Mouse (Mus musculus): Measurements from ENCODE around the gene Lck. TPM values are rescaled to one million over a fixed set of nuclear protein-coding genes. Genes with fewer than 3 reads are reported as not detected.

Lck gene
- polyA plus RNA-seq, 1 experiment from 2014 or later = 6.3 TPM

DNA sequence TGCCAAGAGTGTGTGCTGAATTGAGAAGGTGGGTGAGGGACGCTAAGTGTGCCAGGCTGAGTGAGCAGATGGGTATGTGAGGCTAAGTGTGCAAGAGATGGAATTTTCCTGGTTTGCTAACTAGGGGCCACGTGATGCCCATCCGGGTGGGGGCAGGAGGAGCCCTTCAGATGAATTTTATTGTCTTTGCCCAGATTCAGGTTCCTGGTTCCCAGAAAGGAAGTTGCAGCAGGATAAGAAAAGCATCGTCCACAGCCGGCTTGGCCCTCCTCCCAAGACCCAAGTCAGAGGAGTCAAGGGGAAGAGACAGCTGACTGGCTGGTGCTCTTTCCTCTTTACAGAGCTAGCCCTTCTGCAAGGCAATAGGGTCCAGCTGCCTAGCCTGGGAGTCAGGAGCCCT lies 5.0 kb upstream of the Lck start, which contains the start of gene Fam167b:
Fam167b (minus strand) TSS at position 84 of the 400 bp plus-strand sequence.
- no peak for DNase-seq (ENCODE audit: low spot score)
- H3K4me3 ChIP-seq = no peak within 1 kb of the TSS
- H3K27me3 ChIP-seq (ENCODE audit: insufficient read depth, poor library complexity, severe bottlenecking) = peaks cover 10% of the 10 kb centered on the region; the same call in 1 of the 2 replicates
- no peaks in the 10 kb centered on the region for H3K36me3 ChIP-seq
- H3K27ac ChIP-seq = peak within 1 kb of the TSS; percentile 43; the same call in 1 of the 2 replicates
- WGBS = 67% methylated on average over 5 of the region's 5 CpGs
- no peaks in the 10 kb centered on the region for H3K9me3 ChIP-seq
- peaks cover 8% of the 10 kb centered on the region for H3K4me1 ChIP-seq

DNA sequence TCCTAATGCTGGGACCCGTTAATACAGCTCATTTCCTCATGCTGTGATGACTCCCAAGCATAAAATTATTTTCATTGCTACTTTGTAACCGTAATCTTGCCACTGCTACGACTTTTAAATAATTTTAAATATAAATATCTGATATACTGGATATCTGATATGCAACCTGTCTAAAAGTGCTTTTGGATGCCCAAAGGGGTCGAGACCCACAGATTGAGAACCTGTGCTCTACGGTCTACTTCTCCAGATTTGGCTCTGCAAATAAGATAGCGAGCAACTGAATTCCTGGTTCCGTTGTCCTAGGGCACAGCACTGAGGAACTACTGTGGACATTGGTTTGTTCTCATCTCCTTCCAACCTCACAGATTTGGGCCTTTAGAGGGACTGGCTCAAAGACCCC lies 4.2 kb upstream of the Lck start:
- H3K27ac ChIP-seq = 0 out of 2 replicates have a peak overlapping the region, but pooled peaks have one; percentile 43
- H3K36me3 ChIP-seq = no peaks in the 10 kb centered on the region
- H3K4me1 ChIP-seq = peaks cover 16% of the 10 kb centered on the region
- no peaks in the 10 kb centered on the region for H3K9me3 ChIP-seq
- no peak overlapping the region for H3K4me3 ChIP-seq
- peaks cover 10% of the 10 kb centered on the region; the same call in 1 of the 2 replicates for H3K27me3 ChIP-seq (ENCODE audit: insufficient read depth, poor library complexity, severe bottlenecking)
- 78% methylated on average over 7 of the region's 7 CpGs for WGBS
- DNase-seq (ENCODE audit: low spot score) = no peak

DNA sequence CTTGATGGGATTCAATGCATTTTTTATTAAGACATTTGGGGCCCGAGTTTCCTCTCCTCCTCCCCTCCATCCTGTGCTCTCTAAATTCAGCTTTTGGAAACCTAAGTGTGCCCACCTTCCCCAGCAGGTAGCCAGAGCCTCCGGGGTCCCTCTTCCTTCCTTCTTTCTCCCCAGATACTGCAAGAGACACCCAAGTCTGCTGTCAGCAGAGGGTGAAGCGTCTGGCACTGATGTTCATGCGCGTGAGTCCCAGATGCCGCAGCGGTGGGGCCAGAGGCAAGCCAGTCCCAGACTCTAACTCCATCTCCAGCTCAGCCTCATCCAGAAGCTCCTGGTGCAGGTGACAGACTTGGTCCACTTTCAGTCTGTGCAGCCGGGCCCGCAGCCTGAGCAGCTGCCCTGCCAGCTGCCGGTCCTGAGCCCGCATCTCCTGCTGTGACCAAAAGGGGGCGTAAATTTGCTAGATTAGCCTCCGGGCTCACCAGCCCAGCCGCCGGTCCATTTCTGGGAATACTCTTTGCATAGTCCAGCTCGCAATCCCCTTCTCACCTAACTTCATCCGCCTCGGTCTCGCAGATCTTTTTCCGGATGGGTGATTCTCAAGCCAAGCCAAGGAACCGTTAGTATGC lies 3.5 kb upstream of the Lck start:
- Histone ChIP-seq H3K27ac (0 out of 2 replicates have a peak overlapping the region, but pooled peaks have one; percentile 4), H3K4me3 (peak overlapping the region; percentile 34), H3K36me3 (no peaks in the 10 kb centered on the region), H3K9me3 (no peaks in the 10 kb centered on the region), H3K4me1 (peaks cover 17% of the 10 kb centered on the region), H3K27me3 (ENCODE audit: insufficient read depth, poor library complexity, severe bottlenecking) (peaks cover 10% of the 10 kb centered on the region; the same call in 1 of the 2 replicates)
- DNase-seq (ENCODE audit: low spot score) = no peak
- WGBS = 31% methylated on average over 21 of the region's 21 CpGs

DNA sequence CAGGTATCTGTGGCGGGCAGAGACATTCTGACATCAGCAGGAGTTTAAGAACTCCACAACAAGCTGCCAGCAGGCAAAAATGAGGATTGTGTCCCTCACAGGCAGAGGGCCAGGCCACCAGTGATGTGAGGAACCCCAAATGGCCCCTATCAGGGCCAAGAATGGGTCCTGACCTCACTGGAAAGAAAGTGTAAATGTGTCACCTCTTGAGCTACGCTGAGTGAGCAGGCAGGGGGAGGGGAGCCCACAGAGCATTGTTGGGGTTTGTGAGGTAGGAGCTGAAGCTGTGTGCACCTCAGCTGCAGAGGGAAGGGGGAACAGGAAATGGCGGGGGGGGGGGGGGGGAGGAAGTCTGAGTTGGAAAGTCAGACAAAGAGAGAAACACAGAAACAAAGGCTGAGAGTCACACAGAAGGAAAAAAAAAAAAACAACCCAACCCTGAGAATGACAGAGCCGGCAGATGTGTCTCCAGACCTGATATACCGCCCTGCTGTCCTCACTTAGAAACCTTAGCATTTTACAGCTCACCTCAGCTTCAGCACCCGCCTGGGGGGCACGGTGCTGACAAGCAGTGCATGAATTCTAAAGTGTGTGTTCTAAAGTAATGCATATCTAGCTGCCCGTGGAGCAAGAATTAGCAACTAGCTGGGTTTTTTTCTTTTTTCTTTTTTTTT lies 1.9 kb upstream of the Lck start:
- H3K36me3 ChIP-seq = no peaks in the 10 kb centered on the region
- DNase-seq (ENCODE audit: low spot score) = no peak
- H3K4me3 ChIP-seq = 0 out of 2 replicates have a peak overlapping the region, but pooled peaks have one; percentile 15
- peaks cover 10% of the 10 kb centered on the region; the same call in 1 of the 2 replicates for H3K27me3 ChIP-seq (ENCODE audit: insufficient read depth, poor library complexity, severe bottlenecking)
- peak overlapping the region; percentile 76 for H3K27ac ChIP-seq
- H3K4me1 ChIP-seq = peaks cover 17% of the 10 kb centered on the region
- H3K9me3 ChIP-seq = no peaks in the 10 kb centered on the region
- WGBS = 35% methylated on average over 7 of the region's 8 CpGs

DNA sequence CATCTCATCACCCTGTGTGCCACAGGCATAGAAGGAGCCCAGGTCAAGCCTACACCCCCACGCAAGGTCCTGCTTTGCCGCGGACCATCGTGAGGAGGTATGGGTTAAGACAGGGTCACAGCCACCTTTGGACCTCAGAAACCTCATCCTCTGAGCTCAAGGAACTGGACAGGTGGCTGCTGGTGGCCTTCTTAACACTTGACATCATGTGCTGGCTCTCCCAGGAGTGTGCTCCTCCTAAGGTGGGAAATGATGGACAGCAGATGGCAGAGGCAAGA lies 409 bp downstream of the Lck start:
- no peak overlapping the region for H3K4me3 ChIP-seq
- H3K36me3 ChIP-seq = no peaks in the 10 kb centered on the region
- no peak for DNase-seq (ENCODE audit: low spot score)
- H3K9me3 ChIP-seq = no peaks in the 10 kb centered on the region
- H3K27ac ChIP-seq = peak overlapping the region; percentile 30; the same call in 1 of the 2 replicates
- WGBS = 91% methylated on average over 4 of the region's 4 CpGs
- H3K27me3 ChIP-seq (ENCODE audit: insufficient read depth, poor library complexity, severe bottlenecking) = peaks cover 6% of the 10 kb centered on the region; the same call in 1 of the 2 replicates
- peaks cover 17% of the 10 kb centered on the region for H3K4me1 ChIP-seq

DNA sequence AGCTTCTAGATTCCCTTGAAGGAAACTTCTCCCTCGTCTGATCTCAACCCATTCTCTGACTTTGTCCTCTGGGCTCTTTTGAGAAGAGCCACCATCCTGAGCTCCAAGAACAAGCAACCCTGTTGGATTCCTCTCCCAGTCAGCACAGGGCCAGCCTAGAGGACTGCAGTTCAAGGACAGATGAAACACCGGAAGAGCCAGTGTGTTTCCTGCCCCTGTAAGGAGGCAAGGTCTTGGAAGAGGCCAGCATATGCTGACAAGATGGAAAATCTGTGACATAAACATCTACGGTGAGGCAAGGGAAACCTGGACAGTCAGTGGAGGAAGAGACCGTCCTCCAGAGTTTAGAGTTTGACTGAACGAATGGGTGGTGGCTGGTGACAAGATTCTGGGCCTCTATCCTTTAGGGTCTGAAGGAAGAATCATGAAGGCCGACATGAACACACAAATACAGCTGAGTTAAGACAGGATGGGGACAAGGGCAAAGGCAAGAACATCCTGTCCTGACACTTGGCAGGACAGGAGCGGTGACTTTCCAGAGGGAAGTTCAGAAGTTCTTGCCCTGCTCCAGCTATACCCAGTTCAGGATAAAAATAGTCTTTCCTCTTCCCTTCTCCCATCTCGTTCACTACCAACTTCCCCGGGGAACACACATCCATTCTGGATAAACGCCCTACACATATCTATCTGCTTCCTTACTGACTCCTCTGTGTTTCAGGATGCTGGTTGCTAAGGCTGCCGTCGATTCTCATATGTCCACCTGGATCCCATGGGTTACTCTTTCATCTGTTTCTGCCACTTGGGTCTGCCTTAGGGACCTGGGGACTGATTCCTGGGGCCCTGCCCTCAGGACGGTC lies 977 bp downstream of the Lck start:
- H3K9me3 ChIP-seq = no peaks in the 10 kb centered on the region
- H3K4me1 ChIP-seq = peaks cover 17% of the 10 kb centered on the region
- DNase-seq (ENCODE audit: low spot score) = no peak
- no peaks in the 10 kb centered on the region for H3K36me3 ChIP-seq
- 0 out of 2 replicates have a peak, but pooled peaks cover 4% of the 10 kb centered on the region for H3K27me3 ChIP-seq (ENCODE audit: insufficient read depth, poor library complexity, severe bottlenecking)
- H3K27ac ChIP-seq = peak overlapping the region; percentile 44
- WGBS = 68% methylated on average over 13 of the region's 13 CpGs
- no peak overlapping the region for H3K4me3 ChIP-seq

DNA sequence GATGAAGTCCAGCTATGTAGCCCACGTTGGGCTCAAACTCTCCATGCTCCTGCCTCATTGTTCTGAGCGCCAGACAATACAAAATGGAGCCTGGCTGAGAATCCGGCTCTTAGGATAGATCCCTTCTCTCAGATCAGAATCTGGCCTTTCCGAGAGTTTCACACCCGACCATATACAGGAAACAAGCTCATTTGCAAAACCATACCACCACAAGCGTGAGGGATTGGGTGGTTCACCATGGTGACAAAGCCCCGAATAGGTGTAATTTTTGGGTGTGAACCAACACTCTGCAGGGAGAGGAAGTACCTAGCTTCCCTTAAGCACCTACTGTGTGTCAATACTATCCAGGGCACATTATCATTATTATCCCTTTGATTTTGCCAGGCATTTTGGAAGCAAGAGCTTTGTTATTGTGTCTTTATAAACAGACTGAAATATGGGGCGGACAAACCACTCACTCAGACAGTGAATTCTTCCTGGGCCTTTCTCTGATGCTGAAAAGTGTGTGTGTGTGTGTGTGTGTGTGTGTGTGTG lies 1.8 kb downstream of the Lck start:
- no peaks in the 10 kb centered on the region for H3K9me3 ChIP-seq
- no peak for DNase-seq (ENCODE audit: low spot score)
- WGBS = 71% methylated on average over 8 of the region's 8 CpGs
- H3K4me1 ChIP-seq = peaks cover 13% of the 10 kb centered on the region
- H3K4me3 ChIP-seq = no peak overlapping the region
- H3K27me3 ChIP-seq (ENCODE audit: insufficient read depth, poor library complexity, severe bottlenecking) = no peaks in the 10 kb centered on the region
- H3K27ac ChIP-seq = no peak overlapping the region
- H3K36me3 ChIP-seq = no peaks in the 10 kb centered on the region

DNA sequence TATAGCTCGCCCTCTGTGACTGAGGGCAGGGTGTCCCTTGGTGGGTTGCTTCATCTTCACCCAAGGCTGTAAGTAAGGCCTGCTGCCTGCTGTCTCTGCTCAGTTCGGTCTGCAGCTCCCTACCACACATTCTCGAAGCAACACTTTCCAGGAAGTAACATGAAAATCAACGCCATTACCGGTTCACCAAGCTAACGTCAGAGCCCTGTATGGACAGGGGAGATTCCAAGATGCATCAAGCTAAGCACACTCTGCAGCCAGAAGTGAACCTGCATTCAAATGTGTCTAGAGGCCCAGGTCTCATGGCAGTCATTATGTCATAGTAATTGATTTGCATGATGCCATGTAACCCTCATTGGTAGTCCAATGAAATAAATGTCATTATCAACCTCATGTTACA lies 3.4 kb downstream of the Lck start:
- no peak for DNase-seq (ENCODE audit: low spot score)
- H3K27ac ChIP-seq = no peak overlapping the region
- H3K4me1 ChIP-seq = peaks cover 11% of the 10 kb centered on the region
- H3K4me3 ChIP-seq = no peak overlapping the region
- 79% methylated on average over 6 of the region's 6 CpGs for WGBS
- H3K9me3 ChIP-seq = no peaks in the 10 kb centered on the region
- no peaks in the 10 kb centered on the region for H3K36me3 ChIP-seq
- H3K27me3 ChIP-seq (ENCODE audit: insufficient read depth, poor library complexity, severe bottlenecking) = no peaks in the 10 kb centered on the region

DNA sequence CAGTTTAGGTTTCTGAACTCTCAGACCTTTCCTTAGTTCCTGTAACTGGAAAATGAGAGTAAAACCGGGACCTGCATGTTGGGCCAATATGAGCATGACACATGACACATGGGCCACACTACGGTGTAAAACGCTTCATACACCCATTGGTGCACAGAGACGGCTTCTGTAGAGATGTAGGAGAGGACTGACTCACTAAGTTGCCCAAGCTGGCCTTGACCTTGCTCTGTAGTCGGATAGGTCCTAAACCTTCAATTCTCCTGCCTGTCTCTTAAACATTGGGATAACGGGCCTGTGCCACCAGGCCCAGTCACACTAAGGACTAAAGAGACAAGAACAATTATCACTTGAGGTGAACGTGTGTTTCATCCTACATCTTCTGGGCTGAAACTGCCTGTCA lies 5.1 kb downstream of the Lck start:
- Histone ChIP-seq H3K4me3 (no peak overlapping the region), H3K27ac (no peak overlapping the region), H3K9me3 (no peaks in the 10 kb centered on the region), H3K4me1 (peaks cover 8% of the 10 kb centered on the region; the same call in 1 of the 2 replicates), H3K36me3 (no peaks in the 10 kb centered on the region), H3K27me3 (ENCODE audit: insufficient read depth, poor library complexity, severe bottlenecking) (no peaks in the 10 kb centered on the region)
- 87% methylated on average over 7 of the region's 7 CpGs for WGBS
- no peak for DNase-seq (ENCODE audit: low spot score)

DNA sequence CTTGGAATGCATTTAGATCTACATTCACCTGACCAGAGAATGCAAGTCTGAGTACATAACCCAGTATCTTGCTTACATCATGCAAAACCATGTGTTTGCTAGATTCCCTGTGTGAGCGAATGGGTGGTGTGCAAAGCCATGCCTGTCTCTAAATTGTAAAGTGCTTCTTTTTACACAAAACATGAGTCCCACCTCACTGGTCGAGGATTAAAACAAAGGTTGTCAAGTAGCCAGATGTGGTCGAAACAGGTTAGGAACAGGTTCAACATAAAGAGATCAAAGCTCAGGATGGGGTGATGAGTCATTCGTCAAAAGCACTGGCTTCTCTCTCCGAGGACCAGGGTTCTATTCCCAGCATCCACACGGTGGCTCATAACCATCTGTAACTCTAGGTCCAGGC lies 8.3 kb downstream of the Lck start:
- no peaks in the 10 kb centered on the region for H3K4me1 ChIP-seq
- no peak overlapping the region for H3K27ac ChIP-seq
- H3K4me3 ChIP-seq = no peak overlapping the region
- no peak for DNase-seq (ENCODE audit: low spot score)
- H3K9me3 ChIP-seq = no peaks in the 10 kb centered on the region
- no peaks in the 10 kb centered on the region for H3K27me3 ChIP-seq (ENCODE audit: insufficient read depth, poor library complexity, severe bottlenecking)
- WGBS = 82% methylated on average over 6 of the region's 6 CpGs
- no peaks in the 10 kb centered on the region for H3K36me3 ChIP-seq

DNA sequence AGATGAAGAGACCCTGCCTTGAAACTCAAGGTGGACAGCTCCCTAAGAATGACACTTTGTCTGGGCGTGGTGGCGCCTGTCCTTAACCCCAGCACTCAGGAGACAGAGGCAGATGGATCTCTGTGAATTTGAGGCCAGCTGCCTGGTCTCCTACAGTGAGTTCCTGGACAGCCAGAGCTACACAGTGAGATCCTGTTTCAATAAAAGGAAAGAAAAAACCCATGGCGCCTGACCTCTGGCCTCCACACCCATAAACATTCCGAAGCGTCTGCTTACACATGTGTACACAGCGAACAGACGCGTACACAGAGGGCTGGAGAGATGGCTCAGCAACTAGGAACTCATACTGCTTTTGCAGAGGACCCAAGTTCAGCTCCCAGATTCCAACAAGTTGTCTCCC lies 9.7 kb downstream of the Lck start:
- no peak overlapping the region for H3K27ac ChIP-seq
- no peaks in the 10 kb centered on the region for H3K9me3 ChIP-seq
- no peaks in the 10 kb centered on the region for H3K4me1 ChIP-seq
- no peak overlapping the region for H3K4me3 ChIP-seq
- 73% methylated on average over 8 of the region's 8 CpGs for WGBS
- H3K27me3 ChIP-seq (ENCODE audit: insufficient read depth, poor library complexity, severe bottlenecking) = no peaks in the 10 kb centered on the region
- no peaks in the 10 kb centered on the region for H3K36me3 ChIP-seq
- DNase-seq (ENCODE audit: low spot score) = no peak

DNA sequence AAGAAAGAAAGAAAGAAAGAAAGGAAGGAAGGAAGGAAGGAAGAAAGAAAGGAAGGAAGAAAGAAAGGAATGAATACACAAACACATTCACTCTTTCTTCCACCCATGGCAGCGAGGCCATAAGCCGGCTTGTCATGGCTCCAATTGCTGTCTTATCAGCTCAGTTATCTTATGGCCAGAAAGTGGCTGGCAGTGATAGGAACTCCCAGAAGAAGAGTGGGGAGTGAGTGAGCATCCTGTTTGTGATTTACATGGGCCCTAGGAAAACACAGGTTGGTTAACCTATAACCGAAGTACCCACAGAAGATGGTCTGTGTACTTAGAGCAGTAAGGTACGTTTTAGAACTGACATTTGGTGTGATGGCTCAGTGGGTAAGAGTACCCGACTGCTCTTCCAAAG lies 12.3 kb downstream of the Lck start:
- H3K36me3 ChIP-seq = no peaks in the 10 kb centered on the region
- no peak overlapping the region for H3K27ac ChIP-seq
- H3K9me3 ChIP-seq = no peaks in the 10 kb centered on the region
- 73% methylated on average over 5 of the region's 5 CpGs for WGBS
- no peak for DNase-seq (ENCODE audit: low spot score)
- 0 out of 2 replicates have a peak, but pooled peaks cover 6% of the 10 kb centered on the region for H3K27me3 ChIP-seq (ENCODE audit: insufficient read depth, poor library complexity, severe bottlenecking)
- peaks cover 14% of the 10 kb centered on the region for H3K4me1 ChIP-seq
- H3K4me3 ChIP-seq = no peak overlapping the region

All from heart, embryonic 10.5 days (tissue).